Mouse (Mus musculus): ENCODE measurements around the gene Asprv1. TPM values are rescaled to one million over a fixed set of nuclear protein-coding genes. Genes with fewer than 3 reads are reported as not detected.

Gene Asprv1
- polyA plus RNA-seq, 1 experiment from 2014 or later = 0.77 TPM

- ATAC-seq (ENCODE audit: low FRiP score, low read depth) = no peak
- no peaks in the 10 kb centered on the region for H3K27me3 ChIP-seq (replicated peaks)
- no peak overlapping the region for H3K9ac ChIP-seq
- 55% methylated on average over 18 of the region's 18 CpGs for WGBS
- no peak overlapping the region for H3K27ac ChIP-seq
- no peaks in the 10 kb centered on the region for H3K36me3 ChIP-seq
- H3K4me3 ChIP-seq = no peak overlapping the region
- no peak overlapping the region for H3K4me2 ChIP-seq (replicated peaks)
- H3K9me3 ChIP-seq = no peaks in the 10 kb centered on the region
- H3K4me1 ChIP-seq = no peaks in the 10 kb centered on the region
Observed at GRCm38 (mm10) chr6:86624074-86625030, 3.6 kb upstream of the Asprv1 start.

GRCm38 (mm10) chr6:86630141-86630540 is 2.2 kb downstream of the Asprv1 start:
- no peak for ATAC-seq (ENCODE audit: low FRiP score, low read depth)
- H3K27me3 ChIP-seq (replicated peaks) = no peaks in the 10 kb centered on the region

DNA sequence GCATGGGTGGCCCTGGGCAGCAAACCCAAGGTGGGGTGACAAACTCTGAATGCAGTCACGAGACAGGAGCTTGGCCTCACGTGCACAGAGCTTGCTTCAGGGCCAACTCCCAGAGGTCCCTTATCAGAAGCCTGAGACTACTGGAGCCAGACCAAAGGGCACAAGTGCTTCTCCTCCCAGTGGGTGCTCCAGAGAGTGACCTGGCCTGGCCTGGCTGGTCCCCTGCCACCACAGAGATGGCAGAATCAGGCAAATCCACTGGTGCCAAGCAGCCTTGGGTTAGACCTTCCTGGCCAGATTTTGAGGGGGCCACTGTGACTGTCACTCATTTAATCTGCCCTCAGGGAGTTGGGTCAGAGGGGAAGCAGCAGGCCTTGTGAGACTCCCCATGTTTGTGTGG is 8.5 kb downstream of the Asprv1 start:
- Histone ChIP-seq H3K9me3 (no peaks in the 10 kb centered on the region), H3K27ac (no peak overlapping the region), H3K36me3 (no peaks in the 10 kb centered on the region), H3K9ac (no peak overlapping the region), H3K4me2 (replicated peaks) (no peak overlapping the region), H3K4me1 (no peaks in the 10 kb centered on the region), H3K4me3 (no peak overlapping the region), H3K27me3 (replicated peaks) (no peaks in the 10 kb centered on the region)
- ATAC-seq (ENCODE audit: low FRiP score, low read depth) = no peak
- WGBS = 85% methylated on average over 2 of the region's 2 CpGs

More at GRCm38 (mm10) chr6:86630141-86630540, 2.2 kb downstream of the Asprv1 start:
- no peaks in the 10 kb centered on the region for H3K4me1 ChIP-seq
- no peak overlapping the region for H3K27ac ChIP-seq
- H3K4me2 ChIP-seq (replicated peaks) = no peak overlapping the region
- no peak overlapping the region for H3K9ac ChIP-seq
- H3K4me3 ChIP-seq = no peak overlapping the region
- H3K9me3 ChIP-seq = no peaks in the 10 kb centered on the region
- WGBS = 71% methylated on average over 3 of the region's 3 CpGs
- H3K36me3 ChIP-seq = no peaks in the 10 kb centered on the region

DNA sequence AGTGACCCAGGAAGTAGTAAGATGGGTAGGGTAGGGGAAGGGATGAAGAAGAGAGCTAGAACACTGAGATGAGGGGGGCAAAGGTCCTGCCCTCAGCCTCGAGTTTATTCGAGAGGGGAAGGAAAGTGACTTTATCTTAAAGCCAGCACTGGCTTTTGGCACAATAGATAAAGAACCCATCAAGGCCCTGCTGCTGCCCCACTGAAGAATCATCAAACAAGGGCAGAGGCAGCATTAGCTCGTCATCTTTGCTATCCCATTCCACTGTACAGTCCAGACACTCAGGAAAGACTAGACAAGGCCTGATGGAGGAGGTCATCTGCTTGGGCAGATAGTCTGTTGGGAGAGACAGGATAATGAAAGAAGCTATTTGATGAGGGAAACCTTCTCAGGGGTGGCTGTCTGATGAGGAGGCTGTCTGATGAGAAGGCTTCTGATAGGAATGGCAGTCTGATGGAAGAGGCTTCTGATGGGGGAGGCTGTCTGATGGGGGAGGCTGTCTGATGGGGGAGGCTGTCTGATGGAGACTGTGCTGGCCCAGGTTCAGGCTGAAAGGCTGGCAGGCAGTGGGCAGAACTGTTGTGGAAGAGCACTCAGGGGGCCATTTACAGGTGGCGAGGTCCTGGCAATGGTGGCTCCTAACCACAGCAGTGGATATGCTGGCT is 9.3 kb downstream of the Asprv1 start:
- Histone ChIP-seq H3K9me3 (no peaks in the 10 kb centered on the region), H3K27me3 (replicated peaks) (no peaks in the 10 kb centered on the region), H3K4me3 (no peak overlapping the region), H3K4me2 (replicated peaks) (no peak overlapping the region), H3K4me1 (no peaks in the 10 kb centered on the region), H3K9ac (no peak overlapping the region), H3K27ac (no peak overlapping the region), H3K36me3 (no peaks in the 10 kb centered on the region)
- 70% methylated on average over 4 of the region's 4 CpGs for WGBS
- ATAC-seq (ENCODE audit: low FRiP score, low read depth) = no peak

- ATAC-seq (ENCODE audit: low FRiP score, low read depth) = no peak
- Histone ChIP-seq H3K4me2 (replicated peaks) (no peak overlapping the region), H3K27ac (no peak overlapping the region), H3K36me3 (no peaks in the 10 kb centered on the region), H3K9ac (no peak overlapping the region), H3K27me3 (replicated peaks) (no peaks in the 10 kb centered on the region), H3K4me3 (no peak overlapping the region), H3K9me3 (no peaks in the 10 kb centered on the region), H3K4me1 (no peaks in the 10 kb centered on the region)
- 81% methylated on average over 2 of the region's 2 CpGs for WGBS
Observed at GRCm38 (mm10) chr6:86637860-86638259, 9.9 kb downstream of the Asprv1 start.

GRCm38 (mm10) chr6:86638434-86638833 is 10.5 kb downstream of the Asprv1 start:
- H3K4me2 ChIP-seq (replicated peaks) = no peak overlapping the region
- no peak overlapping the region for H3K4me3 ChIP-seq
- no peak for ATAC-seq (ENCODE audit: low FRiP score, low read depth)
- no peak overlapping the region for H3K27ac ChIP-seq
- WGBS = 31% methylated on average over 2 of the region's 2 CpGs
- H3K36me3 ChIP-seq = no peaks in the 10 kb centered on the region
- no peaks in the 10 kb centered on the region for H3K27me3 ChIP-seq (replicated peaks)
- no peak overlapping the region for H3K9ac ChIP-seq
- no peaks in the 10 kb centered on the region for H3K9me3 ChIP-seq
- H3K4me1 ChIP-seq = no peaks in the 10 kb centered on the region

GRCm38 (mm10) chr6:86639180-86640160 is 11.5 kb downstream of the Asprv1 start:
- no peak overlapping the region for H3K4me3 ChIP-seq
- H3K9me3 ChIP-seq = no peaks in the 10 kb centered on the region
- H3K9ac ChIP-seq = no peak overlapping the region
- H3K4me1 ChIP-seq = no peaks in the 10 kb centered on the region
- no peak overlapping the region for H3K4me2 ChIP-seq (replicated peaks)
- WGBS = 82% methylated on average over 18 of the region's 18 CpGs
- H3K36me3 ChIP-seq = no peaks in the 10 kb centered on the region
- no peaks in the 10 kb centered on the region for H3K27me3 ChIP-seq (replicated peaks)
- no peak overlapping the region for H3K27ac ChIP-seq
- ATAC-seq (ENCODE audit: low FRiP score, low read depth) = no peak

DNA sequence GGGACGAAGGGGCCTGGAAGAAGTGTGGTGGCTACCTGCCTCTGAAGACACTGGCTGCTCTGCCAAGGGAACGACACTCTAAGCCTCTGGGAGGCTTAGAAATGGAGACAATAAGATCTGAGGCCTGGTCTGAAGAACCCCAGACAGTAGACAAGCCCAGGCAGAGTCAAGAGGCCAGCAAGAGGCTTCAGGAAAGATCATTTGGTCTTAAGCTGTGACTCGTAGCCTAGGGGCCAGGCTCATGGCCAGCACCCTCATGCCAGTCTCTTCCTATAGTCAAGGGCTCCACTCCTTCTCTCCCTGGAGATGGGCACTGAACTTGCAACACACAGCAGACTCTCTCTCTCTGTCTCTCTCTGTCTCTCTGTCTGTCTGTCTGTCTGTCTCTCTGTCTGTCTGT is 12.2 kb downstream of the Asprv1 start:
- Histone ChIP-seq H3K27ac (no peak overlapping the region), H3K36me3 (no peaks in the 10 kb centered on the region), H3K27me3 (replicated peaks) (no peaks in the 10 kb centered on the region), H3K9ac (no peak overlapping the region), H3K9me3 (no peaks in the 10 kb centered on the region), H3K4me2 (replicated peaks) (no peak overlapping the region), H3K4me1 (no peaks in the 10 kb centered on the region), H3K4me3 (no peak overlapping the region)
- no peak for ATAC-seq (ENCODE audit: low FRiP score, low read depth)
- 86% methylated on average over 3 of the region's 3 CpGs for WGBS

DNA sequence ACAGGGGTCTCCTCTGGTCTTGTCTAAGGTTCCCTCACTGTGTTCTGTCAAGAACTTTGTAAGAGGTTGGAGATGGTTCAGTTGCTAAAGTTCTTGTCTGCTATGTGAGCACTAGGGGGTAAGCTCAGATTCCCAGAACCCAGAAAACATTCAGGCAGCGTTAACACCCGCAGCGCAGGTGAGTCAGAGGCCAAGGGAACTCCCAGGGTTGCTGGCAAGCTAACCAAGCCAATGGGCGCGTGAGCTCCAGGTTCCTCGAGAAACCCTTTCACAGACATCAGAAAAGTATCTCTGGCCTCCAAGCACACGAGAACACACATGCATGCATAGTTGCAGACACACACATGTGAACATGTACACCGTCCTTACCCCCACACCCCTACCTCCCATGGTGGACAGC is 12.8 kb downstream of the Asprv1 start:
- no peaks in the 10 kb centered on the region for H3K4me1 ChIP-seq
- H3K27ac ChIP-seq = no peak overlapping the region
- WGBS = 92% methylated on average over 8 of the region's 8 CpGs
- H3K27me3 ChIP-seq (replicated peaks) = no peaks in the 10 kb centered on the region
- no peak overlapping the region for H3K4me3 ChIP-seq
- H3K4me2 ChIP-seq (replicated peaks) = no peak overlapping the region
- H3K9ac ChIP-seq = no peak overlapping the region
- no peaks in the 10 kb centered on the region for H3K9me3 ChIP-seq
- ATAC-seq (ENCODE audit: low FRiP score, low read depth) = no peak
- no peaks in the 10 kb centered on the region for H3K36me3 ChIP-seq

DNA sequence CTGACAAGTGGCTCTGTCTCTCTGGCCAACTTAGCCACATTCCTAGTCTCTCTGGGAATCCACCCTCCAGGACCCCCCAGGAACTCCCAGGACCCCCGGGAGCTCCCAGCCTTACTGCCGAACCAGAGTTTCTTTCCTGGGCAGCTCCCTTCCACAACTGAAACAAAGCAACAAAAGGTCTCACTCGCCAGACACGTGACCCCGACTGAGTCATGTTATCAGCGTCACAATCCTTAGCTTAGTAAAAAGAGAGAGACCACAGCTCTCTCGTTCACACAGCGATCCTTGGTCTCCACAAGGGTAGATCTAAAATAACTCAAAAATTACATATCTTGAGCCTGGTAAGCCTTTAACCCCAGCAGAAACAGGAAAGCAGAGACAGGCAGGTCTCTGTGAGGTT is 13.8 kb downstream of the Asprv1 start:
- H3K36me3 ChIP-seq = no peaks in the 10 kb centered on the region
- H3K27me3 ChIP-seq (replicated peaks) = no peaks in the 10 kb centered on the region
- 71% methylated on average over 8 of the region's 8 CpGs for WGBS
- ATAC-seq (ENCODE audit: low FRiP score, low read depth) = no peak
- no peak overlapping the region for H3K4me2 ChIP-seq (replicated peaks)
- no peak overlapping the region for H3K4me3 ChIP-seq
- no peaks in the 10 kb centered on the region for H3K9me3 ChIP-seq
- no peaks in the 10 kb centered on the region for H3K4me1 ChIP-seq
- no peak overlapping the region for H3K9ac ChIP-seq
- H3K27ac ChIP-seq = no peak overlapping the region

DNA sequence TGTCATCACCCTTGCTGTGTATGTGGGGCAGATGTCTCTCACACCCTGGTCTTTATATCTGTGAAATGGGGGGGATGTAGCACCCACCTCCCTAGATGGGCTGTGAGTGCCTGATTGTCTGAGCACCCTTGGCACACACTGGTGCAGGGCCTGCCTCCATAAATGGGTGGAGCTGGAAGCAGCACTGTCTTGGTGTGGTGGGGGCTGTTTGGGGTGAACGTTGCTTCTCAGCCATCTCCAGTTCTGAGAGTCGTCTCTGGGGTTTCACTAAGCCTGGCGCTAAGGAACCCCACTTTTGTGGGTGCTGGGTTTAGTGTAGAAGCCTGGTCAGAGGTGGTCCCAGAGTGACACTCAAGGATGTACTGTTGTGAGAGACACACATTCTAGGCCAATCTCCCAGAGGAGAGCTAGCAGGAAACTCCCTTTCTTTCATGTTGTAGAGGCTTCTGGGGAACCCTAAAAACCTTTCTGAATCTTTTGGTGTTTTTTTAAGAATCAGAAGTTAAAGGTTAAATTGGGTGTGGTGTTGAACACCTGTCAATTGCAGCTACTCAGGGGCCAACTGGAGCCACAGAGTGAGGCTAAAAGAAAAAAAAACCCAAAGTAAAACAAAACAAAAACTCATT is 16.9 kb downstream of the Asprv1 start:
- H3K9ac ChIP-seq = no peak overlapping the region
- no peaks in the 10 kb centered on the region for H3K4me1 ChIP-seq
- WGBS = 91% methylated on average over 3 of the region's 3 CpGs
- no peak for ATAC-seq (ENCODE audit: low FRiP score, low read depth)
- no peaks in the 10 kb centered on the region for H3K9me3 ChIP-seq
- no peak overlapping the region for H3K4me3 ChIP-seq
- H3K27ac ChIP-seq = no peak overlapping the region
- peaks cover 18% of the 10 kb centered on the region for H3K36me3 ChIP-seq
- no peak overlapping the region for H3K4me2 ChIP-seq (replicated peaks)
- no peaks in the 10 kb centered on the region for H3K27me3 ChIP-seq (replicated peaks)

All from neural tube, embryonic 12.5 days (tissue).